Mouse (Mus musculus) intestine, embryonic 14.5 days (tissue): ENCODE results near the gene Chmp4b. TPM values are rescaled to one million over a fixed set of nuclear protein-coding genes. Genes with fewer than 3 reads are reported as not detected.

Source experiments
- ATAC-seq: fragments of 200-750 bp; cut with Nextera tagmentation; replicated peaks from 2 replicates; pipeline ENCODE4 v1.8.0; 2017; ENCODE audit warnings: low read depth, moderate number of reproducible peaks, moderate TSS enrichment, moderate library complexity; ENCODE audit not compliant: low FRiP score, low TSS enrichment
- DNase-seq: peaks from one replicate; pipeline ENCODE4 v3.0.0-alpha.2; 2018; ENCODE audit warnings: low spot score
- H3K27ac ChIP-seq: fragments of 300-500 bp; sonication (generic); 2 replicates; pipeline ENCODE4 v1.5.1; 2014; ENCODE audit warnings: low read depth, mild to moderate bottlenecking, control low read depth
- H3K27me3 ChIP-seq: fragments of 300-500 bp; sonication (generic); replicated peaks from 2 replicates; pipeline ENCODE4 v1.6.1; 2014; ENCODE audit warnings: low read length, control low read depth; ENCODE audit not compliant: control insufficient read depth, insufficient read depth
- H3K36me3 ChIP-seq: fragments of 300-500 bp; sonication (generic); 2 replicates; pipeline ENCODE4 v1.6.1; 2014; ENCODE audit warnings: low read length, control low read depth; ENCODE audit not compliant: control insufficient read depth, insufficient read depth
- H3K4me1 ChIP-seq: fragments of 300-500 bp; sonication (generic); replicated peaks from 2 replicates; pipeline ENCODE4 v1.6.1; 2014; ENCODE audit warnings: low read length, control low read depth, mixed read lengths; ENCODE audit not compliant: control insufficient read depth, insufficient read depth
- H3K4me2 ChIP-seq: fragments of 300-500 bp; sonication (generic); 2 replicates; pipeline ENCODE4 v1.6.1; 2014; ENCODE audit warnings: low read length
- H3K4me3 ChIP-seq: fragments of 300-500 bp; sonication (generic); 2 replicates; pipeline ENCODE4 v1.5.1; 2014; ENCODE audit warnings: low read depth, low read length, control low read depth, mixed read lengths
- H3K9ac ChIP-seq: fragments of 300-500 bp; sonication (generic); 2 replicates; pipeline ENCODE4 v1.6.1; 2014; ENCODE audit warnings: mild to moderate bottlenecking, low read length
- H3K9me3 ChIP-seq: fragments of 300-500 bp; sonication (generic); 2 replicates; pipeline ENCODE4 v1.6.1; 2016; ENCODE audit warnings: low read length, control low read depth; ENCODE audit not compliant: control insufficient read depth
- WGBS: fragments of 180-500 bp; shearing (Covaris S2); extraction: QIAGEN DNeasy Blood & Tissue Kit; methylation state at CpG from one replicate; pipeline ENCODE4 v1.1.7; 2014; 5-methylcytosine and 5-hydroxymethylcytosine counted together
- polyA plus RNA-seq: library from polyadenylated mRNA; unstranded; fragments of >200 nt; fragmentation: Nextera tagmentation; extraction: Ambion mirVana; gene quantifications from 2 replicates; pipeline ENCODE4 v1.2.1, GENCODE M21; 2014

Gene Chmp4b
- polyA plus RNA-seq, 1 experiment from 2014 or later: 15.8 TPM

DNA sequence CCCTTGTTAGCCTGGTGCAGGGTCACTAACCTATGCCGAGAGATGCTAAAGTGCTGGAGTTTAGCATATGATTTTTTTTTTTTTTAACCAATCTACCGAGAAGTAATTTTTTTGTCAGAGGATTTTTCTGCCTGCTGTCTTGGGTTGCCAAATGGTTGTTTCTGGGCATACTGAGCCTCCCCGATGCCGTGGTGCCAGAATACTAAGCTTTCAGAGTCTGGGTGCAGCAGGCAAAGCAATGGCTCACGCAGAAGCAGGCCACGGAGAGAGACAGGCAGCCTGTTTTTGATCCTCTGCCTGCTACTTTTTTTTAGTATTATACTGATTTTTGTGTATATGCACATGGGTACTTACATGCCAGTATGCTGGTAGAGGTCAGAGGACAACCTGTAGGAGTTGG lies 29.4 kb downstream of the Chmp4b start:
- 0 out of 2 replicates have a peak, but pooled peaks cover 3% of the 10 kb centered on the region for H3K36me3 ChIP-seq
- no peak overlapping the region for H3K4me2 ChIP-seq
- no peaks in the 10 kb centered on the region for H3K27me3 ChIP-seq
- ATAC-seq (no peak), DNase-seq (no peak)
- WGBS: 88% methylated on average over 6 of the region's 6 CpGs
- H3K9ac ChIP-seq: no peak overlapping the region
- no peak overlapping the region for H3K27ac ChIP-seq
- peaks cover 20% of the 10 kb centered on the region; the same call in 1 of the 2 replicates for H3K4me1 ChIP-seq
- H3K9me3 ChIP-seq: no peaks in the 10 kb centered on the region
- no peak overlapping the region for H3K4me3 ChIP-seq

DNA sequence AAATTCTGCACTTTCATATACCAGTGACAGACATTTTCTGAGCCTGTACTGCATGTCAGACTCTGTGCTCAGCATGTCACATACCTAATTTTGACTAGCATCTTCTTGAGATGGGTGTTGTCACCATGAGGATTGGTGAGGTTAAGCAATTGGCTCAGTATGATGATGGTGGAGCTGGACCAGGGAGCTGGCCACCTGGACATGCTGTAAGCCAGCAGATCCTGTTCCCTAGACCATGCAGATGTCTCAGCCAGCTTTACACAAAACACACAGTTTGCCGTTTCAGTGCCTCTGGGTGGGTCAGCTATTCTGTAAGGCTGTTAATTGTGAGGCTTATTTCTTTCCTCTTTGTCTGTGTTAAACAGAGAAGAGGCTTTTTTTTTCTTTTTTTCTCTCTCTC lies 31.2 kb downstream of the Chmp4b start:
- H3K4me1 ChIP-seq: peaks cover 7% of the 10 kb centered on the region; the same call in 1 of the 2 replicates
- no peak overlapping the region for H3K4me3 ChIP-seq
- no peak overlapping the region for H3K4me2 ChIP-seq
- H3K36me3 ChIP-seq: 0 out of 2 replicates have a peak, but pooled peaks cover 3% of the 10 kb centered on the region
- no peak overlapping the region for H3K9ac ChIP-seq
- no peak overlapping the region for H3K27ac ChIP-seq
- no peaks in the 10 kb centered on the region for H3K9me3 ChIP-seq
- 50% methylated on average over 1 of the region's 1 CpGs for WGBS
- ATAC-seq (no peak), DNase-seq (no peak)
- no peaks in the 10 kb centered on the region for H3K27me3 ChIP-seq

DNA sequence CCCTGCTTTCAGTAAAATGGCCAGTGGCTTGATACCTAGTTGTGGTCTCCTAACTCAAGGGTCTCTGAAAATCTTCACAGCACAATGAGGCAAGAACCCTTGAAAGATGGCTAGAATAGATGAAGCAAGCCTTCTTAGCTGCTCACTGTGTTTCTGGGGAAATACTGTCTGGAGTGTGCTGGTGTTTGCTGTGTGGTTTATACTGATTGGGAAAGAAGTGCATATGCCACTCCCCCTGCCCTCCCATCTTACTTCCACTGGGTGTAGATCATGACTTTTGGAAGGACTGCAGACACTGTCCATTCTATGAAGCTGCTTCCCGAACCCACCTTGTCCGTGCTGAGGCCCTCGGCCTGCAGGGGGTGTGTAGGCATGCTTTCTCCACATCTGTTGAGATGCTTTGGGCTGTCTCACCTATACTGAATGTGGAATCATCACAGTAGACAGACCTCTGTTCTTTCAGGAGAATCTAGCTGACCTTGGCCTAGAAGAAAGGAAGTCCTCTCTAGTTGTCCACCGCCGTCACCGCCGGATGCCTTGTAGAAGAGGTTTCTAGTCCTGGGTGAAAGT lies 33.5 kb downstream of the Chmp4b start:
- Histone ChIP-seq H3K9me3 (no peaks in the 10 kb centered on the region), H3K4me1 (no peaks in the 10 kb centered on the region), H3K4me3 (no peak overlapping the region), H3K36me3 (peaks cover 11% of the 10 kb centered on the region), H3K27ac (no peak overlapping the region), H3K27me3 (no peaks in the 10 kb centered on the region), H3K4me2 (no peak overlapping the region), H3K9ac (no peak overlapping the region)
- ATAC-seq (no peak), DNase-seq (no peak)
- WGBS: 93% methylated on average over 7 of the region's 7 CpGs

DNA sequence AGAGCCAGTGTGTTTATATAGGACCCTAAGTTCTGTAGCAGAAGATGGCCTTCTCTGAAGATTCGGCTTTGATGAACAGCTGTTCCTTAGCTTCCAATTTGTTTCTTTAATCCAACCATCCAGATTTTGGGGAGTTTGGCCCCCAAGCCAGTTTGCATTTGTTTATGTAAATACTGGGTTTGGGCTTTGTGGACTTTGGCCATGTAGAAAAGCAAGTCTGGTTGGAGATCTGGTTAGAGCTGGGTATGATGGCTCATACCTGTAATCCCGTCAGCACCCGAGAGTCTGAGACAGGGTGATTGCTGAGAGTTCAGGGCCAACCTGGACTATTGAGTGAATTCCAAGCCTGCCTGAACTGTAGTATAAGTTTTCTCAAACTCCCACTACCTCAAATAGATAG lies 34.3 kb downstream of the Chmp4b start:
- no peak for DNase-seq
- Histone ChIP-seq H3K27ac (no peak overlapping the region), H3K4me3 (no peak overlapping the region), H3K36me3 (peaks cover 19% of the 10 kb centered on the region), H3K27me3 (no peaks in the 10 kb centered on the region), H3K4me1 (no peaks in the 10 kb centered on the region), H3K4me2 (no peak overlapping the region), H3K9me3 (no peaks in the 10 kb centered on the region), H3K9ac (no peak overlapping the region)
- no peak for ATAC-seq
- WGBS: 73% methylated on average over 3 of the region's 3 CpGs

DNA sequence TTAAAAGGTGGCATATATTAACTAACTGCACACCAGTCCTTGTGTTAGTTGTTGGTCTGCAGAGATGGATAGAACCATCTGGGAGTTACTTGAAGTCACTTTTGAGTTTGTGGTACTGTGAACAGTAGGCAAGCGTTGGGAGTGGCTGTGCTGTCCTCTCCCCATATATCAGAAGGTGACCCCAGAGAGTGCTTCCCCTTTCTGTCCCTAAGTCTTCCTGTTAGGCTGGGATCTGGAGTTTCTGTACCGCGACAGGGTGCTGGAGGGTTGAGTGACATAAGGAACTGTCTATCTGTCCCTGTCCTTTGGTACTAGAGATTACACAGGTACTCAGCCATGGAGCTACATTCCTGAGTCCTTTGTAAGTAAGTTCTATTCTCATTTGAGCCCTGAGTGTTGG lies 35.3 kb downstream of the Chmp4b start:
- Histone ChIP-seq H3K9ac (no peak overlapping the region), H3K4me1 (no peaks in the 10 kb centered on the region), H3K27me3 (no peaks in the 10 kb centered on the region), H3K4me3 (no peak overlapping the region), H3K27ac (no peak overlapping the region), H3K36me3 (peaks cover 25% of the 10 kb centered on the region), H3K9me3 (no peaks in the 10 kb centered on the region), H3K4me2 (no peak overlapping the region)
- ATAC-seq (no peak), DNase-seq (no peak)
- 87% methylated on average over 3 of the region's 3 CpGs for WGBS

DNA sequence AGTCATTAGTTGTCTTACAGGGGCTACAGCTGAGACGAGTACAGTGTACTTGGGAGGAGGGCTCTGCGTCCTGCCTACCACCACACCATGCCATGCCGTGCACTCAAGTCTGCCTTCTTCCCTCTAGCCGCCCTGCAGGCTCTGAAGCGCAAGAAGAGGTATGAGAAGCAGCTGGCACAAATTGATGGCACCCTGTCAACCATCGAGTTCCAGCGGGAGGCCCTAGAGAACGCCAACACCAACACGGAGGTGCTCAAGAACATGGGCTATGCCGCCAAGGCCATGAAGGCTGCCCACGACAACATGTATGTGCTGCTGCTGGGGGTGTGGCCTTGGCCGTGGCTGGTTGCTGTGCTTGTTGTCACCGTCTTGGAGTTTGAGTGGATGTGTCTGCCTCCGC lies 37.9 kb downstream of the Chmp4b start:
- WGBS: 88% methylated on average over 14 of the region's 14 CpGs
- no peak overlapping the region for H3K4me2 ChIP-seq
- ATAC-seq (no peak), DNase-seq (no peak)
- H3K9ac ChIP-seq: no peak overlapping the region
- H3K4me3 ChIP-seq: no peak overlapping the region
- H3K27ac ChIP-seq: no peak overlapping the region
- no peaks in the 10 kb centered on the region for H3K27me3 ChIP-seq
- H3K36me3 ChIP-seq: peaks cover 44% of the 10 kb centered on the region
- H3K9me3 ChIP-seq: no peaks in the 10 kb centered on the region
- no peaks in the 10 kb centered on the region for H3K4me1 ChIP-seq

DNA sequence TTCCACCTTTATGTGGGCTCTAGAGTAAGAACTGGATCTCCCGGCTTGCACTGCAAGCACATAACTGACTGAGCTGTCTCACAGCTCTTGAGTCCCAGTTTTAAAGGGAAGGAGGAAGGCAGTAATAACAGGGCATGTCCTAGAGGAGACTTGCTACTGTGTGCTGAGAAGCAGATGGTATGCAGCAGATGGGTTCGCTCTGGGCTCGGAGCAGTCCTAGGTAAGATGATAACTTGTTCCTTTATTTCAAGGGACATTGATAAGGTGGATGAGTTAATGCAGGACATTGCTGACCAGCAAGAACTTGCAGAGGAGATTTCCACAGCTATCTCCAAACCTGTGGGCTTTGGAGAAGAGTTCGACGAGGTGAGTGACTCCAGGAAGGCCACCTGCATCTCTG lies 39.5 kb downstream of the Chmp4b start:
- Histone ChIP-seq H3K4me1 (no peaks in the 10 kb centered on the region), H3K9me3 (no peaks in the 10 kb centered on the region), H3K27ac (no peak overlapping the region), H3K4me3 (no peak overlapping the region), H3K36me3 (peaks cover 59% of the 10 kb centered on the region), H3K4me2 (no peak overlapping the region), H3K27me3 (no peaks in the 10 kb centered on the region), H3K9ac (no peak overlapping the region)
- DNase-seq (no peak), ATAC-seq (no peak)
- WGBS: 95% methylated on average over 5 of the region's 5 CpGs

DNA sequence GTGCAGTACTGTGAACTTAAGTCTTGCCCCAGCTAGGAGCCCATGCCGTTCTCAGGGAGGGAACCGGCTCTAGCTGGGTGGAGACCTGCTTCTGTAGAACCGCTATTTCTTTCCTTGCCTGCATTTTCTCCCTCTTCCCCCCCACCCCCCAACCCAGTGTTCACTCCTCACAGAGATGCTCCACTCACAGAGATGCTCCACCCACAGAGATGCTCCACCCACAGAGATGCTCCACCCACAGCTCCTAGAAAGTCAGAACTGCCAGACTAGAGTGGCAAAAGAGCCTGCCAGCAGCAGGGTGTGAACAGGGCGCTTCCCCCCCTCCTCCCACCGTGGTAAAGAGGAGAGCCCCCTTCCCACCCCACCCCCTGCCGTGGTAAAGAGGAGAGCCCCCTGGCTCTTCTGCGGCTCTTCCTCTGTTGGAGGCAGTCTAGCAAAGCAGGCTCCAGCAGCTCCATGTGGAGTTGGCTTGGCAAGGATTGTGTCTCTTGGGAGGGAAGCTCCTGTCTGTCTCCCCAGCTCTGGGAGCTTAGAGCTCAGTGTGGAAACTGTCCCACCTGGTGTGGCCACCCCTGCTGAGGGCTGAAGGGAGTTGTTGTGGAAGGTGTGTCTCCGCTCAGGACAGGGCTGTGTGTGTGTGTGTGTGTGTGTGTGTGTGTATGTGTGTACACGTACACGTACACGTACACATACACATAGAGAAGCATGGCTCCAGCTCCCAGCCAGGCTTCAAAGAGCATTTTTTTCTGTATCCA lies 41.9 kb downstream of the Chmp4b start:
- peaks cover 60% of the 10 kb centered on the region for H3K36me3 ChIP-seq
- 69% methylated on average over 11 of the region's 11 CpGs for WGBS
- 0 out of 2 replicates have a peak, but pooled peaks have one; percentile 14 for ATAC-seq
- no peaks in the 10 kb centered on the region for H3K9me3 ChIP-seq
- no peak overlapping the region for H3K27ac ChIP-seq
- no peak for DNase-seq
- no peak overlapping the region for H3K9ac ChIP-seq
- no peaks in the 10 kb centered on the region for H3K27me3 ChIP-seq
- no peak overlapping the region for H3K4me3 ChIP-seq
- H3K4me1 ChIP-seq: no peaks in the 10 kb centered on the region
- H3K4me2 ChIP-seq: no peak overlapping the region

DNA sequence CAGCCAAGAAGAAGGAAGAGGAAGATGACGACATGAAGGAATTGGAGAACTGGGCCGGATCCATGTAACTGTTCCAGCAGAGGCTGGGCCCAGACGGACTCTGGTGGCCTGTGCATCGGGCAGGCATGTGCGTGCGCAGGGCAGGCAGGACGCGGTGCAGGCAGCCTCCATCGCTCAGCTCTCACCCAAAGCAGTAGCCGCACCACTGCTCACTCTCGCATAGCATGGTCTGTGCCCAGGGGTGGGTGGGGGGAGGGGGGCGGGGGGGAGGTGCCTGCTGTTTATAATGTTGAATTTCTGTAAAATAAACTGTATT lies 42.4 kb downstream of the Chmp4b start:
- Histone ChIP-seq H3K4me3 (no peak overlapping the region), H3K27ac (no peak overlapping the region), H3K4me1 (no peaks in the 10 kb centered on the region), H3K9ac (no peak overlapping the region), H3K9me3 (no peaks in the 10 kb centered on the region), H3K27me3 (no peaks in the 10 kb centered on the region), H3K36me3 (peaks cover 60% of the 10 kb centered on the region), H3K4me2 (no peak overlapping the region)
- DNase-seq (no peak), ATAC-seq (0 out of 2 replicates have a peak, but pooled peaks have one; percentile 38)
- WGBS: 70% methylated on average over 12 of the region's 12 CpGs
